Mouse (Mus musculus) bone marrow macrophage, adult 2 months (primary cell): ENCODE measurements around the gene Casp7. TPM values are rescaled to one million over a fixed set of nuclear protein-coding genes. Genes with fewer than 3 reads are reported as not detected.

ENCODE experiments used
- H3K27ac ChIP-seq: 2 replicates; pipeline ENCODE4 v1.5.1; 2012; ENCODE audit warnings: low read depth, low read length; ENCODE audit not compliant: insufficient read depth
- H3K4me1 ChIP-seq: 2 replicates; pipeline ENCODE4 v1.6.1; 2012; ENCODE audit warnings: low read length; ENCODE audit not compliant: control insufficient read depth, insufficient read depth
- H3K4me3 ChIP-seq: 2 replicates; pipeline ENCODE4 v1.5.1; 2012; ENCODE audit warnings: mild to moderate bottlenecking, low read length, moderate library complexity; ENCODE audit not compliant: insufficient read depth
- CTCF ChIP-seq: IDR thresholded peaks from 2 replicates; pipeline ENCODE4 v1.5.1; 2012; ENCODE audit warnings: low read depth, mild to moderate bottlenecking, low read length, moderate library complexity
- POLR2A ChIP-seq: IDR thresholded peaks from 2 replicates; pipeline ENCODE4 v1.6.1; 2012; ENCODE audit warnings: mild to moderate bottlenecking, low read depth, low read length, borderline replicate concordance
- polyA plus RNA-seq: library from polyadenylated mRNA; stranded (reverse); fragments of >200 nt; gene quantifications from 2 replicates; pipeline ENCODE4 v1.2.4, GENCODE M21; 2012; ENCODE audit not compliant: missing spikeins, insufficient read depth, insufficient read length

Casp7 gene
- polyA plus RNA-seq, 1 experiment, result 17.6 TPM

DNA sequence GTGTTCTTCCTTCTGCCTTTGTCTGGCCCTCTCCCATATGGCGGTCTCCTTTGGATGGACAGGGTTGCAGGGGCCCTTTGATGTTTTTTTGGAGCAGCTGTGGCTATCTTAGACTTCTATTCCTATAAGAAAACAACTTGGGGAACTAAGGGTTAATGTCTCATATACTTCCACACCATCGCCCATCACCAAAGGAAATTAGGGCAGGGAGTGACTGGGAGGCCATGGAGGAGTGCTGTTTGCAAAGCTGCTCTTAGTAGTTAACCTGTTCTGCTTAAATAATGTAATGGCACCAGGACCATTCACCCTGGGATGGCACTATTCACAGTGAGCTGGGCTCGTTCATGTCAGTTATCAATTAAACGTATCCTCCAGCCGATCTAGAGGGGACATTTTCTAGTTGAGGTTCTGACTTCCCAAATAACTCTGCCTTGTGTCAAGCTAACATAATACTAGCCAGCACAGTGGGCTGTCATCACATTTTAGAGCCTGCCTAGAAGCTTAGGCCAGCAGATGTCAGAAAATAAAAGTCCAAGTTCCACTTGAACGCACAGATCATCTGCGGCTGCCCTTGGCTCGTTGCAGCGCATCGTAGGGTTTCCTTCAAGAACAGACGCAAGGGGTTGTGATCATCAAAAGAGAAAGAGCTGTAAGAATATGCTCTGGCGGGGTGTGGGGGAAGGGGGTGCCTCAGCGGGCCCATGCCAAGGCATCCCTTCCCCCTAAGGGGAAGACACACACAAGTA, 87.9 kb downstream of the Casp7 start:
- no peak overlapping the region for H3K27ac ChIP-seq
- no peak for TF ChIP-seq CTCF
- no peak for TF ChIP-seq POLR2A
- H3K4me1 ChIP-seq, result peaks cover 20% of the 10 kb centered on the region
- no peak overlapping the region for H3K4me3 ChIP-seq

- Histone ChIP-seq H3K4me1 (peaks cover 20% of the 10 kb centered on the region), H3K4me3 (no peak overlapping the region), H3K27ac (0 out of 2 replicates have a peak overlapping the region, but pooled peaks have one; percentile 1)
- no peak for TF ChIP-seq POLR2A
- TF ChIP-seq CTCF, result no peak
Measured at GRCm38 (mm10) chr19:56485376-56486271, 88.7 kb downstream of the Casp7 start.

GRCm38 (mm10) chr19:56486926-56487325, 90.0 kb downstream of the Casp7 start:
- TF ChIP-seq CTCF, result no peak
- no peak for TF ChIP-seq POLR2A
- Histone ChIP-seq H3K4me1 (peaks cover 20% of the 10 kb centered on the region), H3K4me3 (no peak overlapping the region), H3K27ac (no peak overlapping the region)

DNA sequence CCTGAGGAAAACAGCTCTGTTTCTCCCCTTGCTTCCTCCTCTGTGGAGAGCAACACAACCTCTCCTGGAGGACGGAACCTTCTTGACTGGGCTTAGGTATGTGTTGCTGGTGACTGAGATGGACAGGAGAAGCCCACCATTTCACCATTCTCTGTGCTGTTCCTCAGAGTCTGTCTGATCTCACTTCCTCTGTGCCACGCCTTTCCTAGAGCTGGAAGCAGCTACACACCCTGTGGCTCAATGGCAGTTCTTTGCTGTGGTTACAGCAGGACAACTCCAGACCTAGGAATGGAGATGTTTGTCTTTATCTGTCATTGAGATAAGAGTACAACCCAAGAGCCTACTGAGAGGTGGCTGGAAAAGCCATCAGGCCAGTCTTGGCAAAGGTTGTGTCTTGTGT, 90.4 kb downstream of the Casp7 start:
- Histone ChIP-seq H3K4me1 (peaks cover 20% of the 10 kb centered on the region), H3K4me3 (no peak overlapping the region), H3K27ac (no peak overlapping the region)
- TF ChIP-seq CTCF (no peak), POLR2A (no peak)

DNA sequence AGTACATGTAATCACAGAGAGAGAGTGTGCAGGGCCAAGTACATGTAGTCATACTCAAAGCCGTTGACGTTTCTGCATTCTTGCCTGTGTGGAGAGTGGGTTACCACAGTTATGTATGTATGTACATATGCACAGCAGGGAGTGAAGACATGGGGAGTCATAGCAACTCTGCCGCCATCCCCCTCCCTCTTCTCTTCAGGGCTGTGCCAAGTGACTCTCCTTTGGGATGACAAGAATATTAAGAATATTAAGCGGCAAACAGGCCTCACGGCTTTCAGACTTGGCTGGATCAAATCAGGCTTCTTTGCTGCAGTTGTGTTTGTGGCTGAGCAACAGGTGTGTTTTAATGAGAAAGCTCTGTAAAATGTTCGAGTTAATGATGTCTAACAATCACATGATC, 92.7 kb downstream of the Casp7 start:
- TF ChIP-seq POLR2A (no peak), CTCF (no peak)
- no peak overlapping the region for H3K4me3 ChIP-seq
- peaks cover 20% of the 10 kb centered on the region for H3K4me1 ChIP-seq
- H3K27ac ChIP-seq, result no peak overlapping the region

Other genes starting within 250 kb of the Casp7 start
- not detected in 2 replicates for gene Habp2, start 110.0 kb upstream of the Casp7 start, polyA plus RNA-seq
- gene Nrap, start 7.1 kb upstream of the Casp7 start, polyA plus RNA-seq, result 0.15 and 0.36 TPM in 2 replicates
- gene Plekhs1, start 64.5 kb downstream of the Casp7 start, polyA plus RNA-seq, result not detected in 2 replicates
- gene Dclre1a, start 151.1 kb downstream of the Casp7 start, polyA plus RNA-seq, result 13.5 and 19.2 TPM in 2 replicates
- gene Nhlrc2, start 151.1 kb downstream of the Casp7 start, polyA plus RNA-seq, result 11.3 and 12.3 TPM in 2 replicates